Comparison of ENCODE assay signal across 7 mouse cellular contexts in genomic region chr8:119926474-119926873, GRCm38 (mm10). TPM values are rescaled to one million over a fixed set of nuclear protein-coding genes. Genes with fewer than 3 reads are reported as not detected.
DNase-seq lines count a peak whose midpoint lies in the region; ATAC-seq and TF ChIP-seq lines count a peak whose summit lies in the region.

No protein-coding gene starts in this region.

- no peak overlapping the region for H3K9ac ChIP-seq in lung, postnatal 0 days (replicated peaks; ENCODE audit: low read depth)

- peak; percentile 37 for TF ChIP-seq CTCF in left cerebral cortex, adult 2 months (IDR thresholded peaks at IDR 0.05)
- peak; percentile 56 for TF ChIP-seq CTCF in lung, postnatal 0 days (IDR thresholded peaks at IDR 0.05)

- no peak overlapping the region for H3K4me3 ChIP-seq in left cerebral cortex, adult 2 months
- no peak overlapping the region for H3K4me3 ChIP-seq in lung, postnatal 0 days (ENCODE audit: low read depth, low read length)

- no peaks in the 10 kb centered on the region for H3K27me3 ChIP-seq in lung, postnatal 0 days (replicated peaks; ENCODE audit: insufficient read depth, low read length)

- H3K27ac ChIP-seq in left cerebral cortex, adult 2 months: no peak overlapping the region
- H3K27ac ChIP-seq in lung, postnatal 0 days (ENCODE audit: low read length): no peak overlapping the region

- H3K4me2 ChIP-seq in lung, postnatal 0 days (replicated peaks; ENCODE audit: low read depth, low read length): no peak overlapping the region

- intact Hi-C loops in left cerebral cortex, adult 2 months (cut with DNase I): loop anchor here (2.0 to 5.0 kb wide), 2 partner anchors 64 to 239 kb away; partner anchors contain the start of gene Klhl36

- WGBS in lung, postnatal 0 days: 65% methylated on average over 2 of the region's 2 CpGs

- H3K4me1 ChIP-seq in lung, postnatal 0 days (ENCODE audit: insufficient read depth, low read depth, low read length): no peaks in the 10 kb centered on the region

- no peak; the same call in 1 of the 2 replicates for ATAC-seq in lung, postnatal 0 days
- ATAC-seq in megakaryocyte-erythroid progenitor cell, adult 5-6 weeks (replicated peaks; ENCODE audit: low FRiP score, low TSS enrichment, poor library complexity, severe bottlenecking): no peak; the same call in 1 of the 2 replicates

- H3K36me3 ChIP-seq in lung, postnatal 0 days (ENCODE audit: insufficient read depth, low read length): no peaks in the 10 kb centered on the region

- H3K9me3 ChIP-seq in lung, postnatal 0 days (ENCODE audit: low read length): no peaks in the 10 kb centered on the region

- no peak for DNase-seq in left cerebral cortex, adult 2 months (ENCODE audit: extremely low spot score in 1 of 2, low spot score in 2 of 2)
- DNase-seq in left cerebral cortex, adult 8-10 months (ENCODE audit: low spot score in 2 of 2): no peak
- DNase-seq in brain, adult 2 months (ENCODE audit: low read depth, low spot score): peak; percentile 52
- DNase-seq in lung, postnatal 0 days (ENCODE audit: low spot score): peak; percentile 60
- DNase-seq in thymus, postnatal 36 days: peak; percentile 27 to 48
- no peak for DNase-seq in testis, postnatal 10 days (ENCODE audit: low spot score)

- no peak for TF ChIP-seq EP300 in lung, postnatal 0 days (IDR thresholded peaks at IDR 0.05)

RNA-seq across cellular contexts. Expression of gene Gm20388, which starts 15.8 kb away (rescaled TPM):
- total RNA-seq in left cerebral cortex, adult 2 months (2021): 1 to 10 TPM; 2.4 to 2.6 TPM
- 10 to 100 TPM; 10.4 to 20.8 (median 16.4) TPM for total RNA-seq in left cerebral cortex, adult 8-10 months (2022)
- polyA plus RNA-seq in lung, postnatal 0 days (2015; fragmentation: Nextera tagmentation; extraction: Ambion mirVana): not detected in 2 replicates
- 7.3 and 11.4 TPM in 2 replicates for total RNA-seq in megakaryocyte-erythroid progenitor cell, adult 5-6 weeks (2014; fragmentation: Nextera tagmentation)
- total RNA-seq in megakaryocyte-erythroid progenitor cell, adult 5-6 weeks (2017): 17.9 and 18.1 TPM in 2 replicates

RNA-seq across cellular contexts. Expression of gene Usp10, which starts 16.3 kb away (rescaled TPM):
- total RNA-seq in left cerebral cortex, adult 2 months (2021): 10 to 100 TPM; 86.4 to 88.9 TPM
- total RNA-seq in left cerebral cortex, adult 8-10 months (2022): 10 to 100 TPM; 79.8 to 83.3 (median 82.0) TPM
- 38.1 and 40.3 TPM in 2 replicates for polyA plus RNA-seq in lung, postnatal 0 days (2015; fragmentation: Nextera tagmentation; extraction: Ambion mirVana)
- 211 and 258 TPM in 2 replicates for total RNA-seq in megakaryocyte-erythroid progenitor cell, adult 5-6 weeks (2014; fragmentation: Nextera tagmentation)
- total RNA-seq in megakaryocyte-erythroid progenitor cell, adult 5-6 weeks (2017): 78.8 and 80.2 TPM in 2 replicates

Comparison
In these comparisons a context has a peak if more than half of its experiments do, and no peak if none do; other contexts are left out.
1. DNase-seq: peak in brain, adult 2 months (single experiment), lung, postnatal 0 days (single experiment) and thymus, postnatal 36 days (2 of 2); none in left cerebral cortex, adult 2 months (0 of 2), left cerebral cortex, adult 8-10 months (0 of 2) and testis, postnatal 10 days (single experiment).